Mouse (Mus musculus): ENCODE measurements around the gene Rps4x. TPM values are rescaled to one million over a fixed set of nuclear protein-coding genes. Genes with fewer than 3 reads are reported as not detected.
"Not testable (repeated sequence)": the region's sequence is repeated elsewhere in the genome, so short reads cannot be mapped to it uniquely, and the experiment has no call there.

Rps4x gene
- 1,018 and 1,051 TPM in 2 replicates for polyA plus RNA-seq (2014; fragmentation: Nextera tagmentation; extraction: Ambion mirVana)

GRCm38 (mm10) chrX:102188712-102189497 is at the start of gene Rps4x:
Gene Rps4x (minus strand): TSS chrX:102189394.
- H3K9ac ChIP-seq (replicated peaks; ENCODE audit: low read depth, low read length), result peak within 1 kb of the TSS; percentile 69
- H3K36me3 ChIP-seq (ENCODE audit: control insufficient read depth, insufficient read depth, low read length), result peaks cover 10% of the 10 kb centered on the region
- 22% methylated on average over 37 of the region's 37 CpGs for WGBS
- peak within 1 kb of the TSS; percentile 66 for H3K4me2 ChIP-seq (replicated peaks; ENCODE audit: low read depth, low read length)
- no peaks in the 10 kb centered on the region for H3K9me3 ChIP-seq (ENCODE audit: control insufficient read depth, low read depth, low read length)
- peak; percentile 89 for ATAC-seq (ENCODE audit: insufficient number of reproducible peaks, insufficient read depth, low FRiP score, low read depth)
- peak within 1 kb of the TSS; percentile 82 for H3K27ac ChIP-seq (ENCODE audit: low read length)
- no peaks in the 10 kb centered on the region for H3K27me3 ChIP-seq (ENCODE audit: control insufficient read depth, insufficient read depth, low read length)
- peak within 1 kb of the TSS; percentile 48 for H3K4me3 ChIP-seq (ENCODE audit: low read depth, low read length)
- no peaks in the 10 kb centered on the region for H3K4me1 ChIP-seq (ENCODE audit: control insufficient read depth, insufficient read depth, low read length)

GRCm38 (mm10) chrX:102219126-102219525 is 29.9 kb upstream of the Rps4x start:
- ATAC-seq (ENCODE audit: insufficient number of reproducible peaks, insufficient read depth, low FRiP score, low read depth), result no peak
- Histone ChIP-seq H3K9me3 (ENCODE audit: control insufficient read depth, low read depth, low read length) (no peaks in the 10 kb centered on the region), H3K27me3 (ENCODE audit: control insufficient read depth, insufficient read depth, low read length) (no peaks in the 10 kb centered on the region), H3K4me1 (ENCODE audit: control insufficient read depth, insufficient read depth, low read length) (no peaks in the 10 kb centered on the region), H3K36me3 (ENCODE audit: control insufficient read depth, insufficient read depth, low read length) (no peaks in the 10 kb centered on the region), H3K27ac (ENCODE audit: low read length) (no peak overlapping the region), H3K9ac (replicated peaks; ENCODE audit: low read depth, low read length) (no peak overlapping the region), H3K4me3 (ENCODE audit: low read depth, low read length) (no peak overlapping the region), H3K4me2 (replicated peaks; ENCODE audit: low read depth, low read length) (no peak overlapping the region)
- 25% methylated on average over 1 of the region's 1 CpGs for WGBS

- H3K9me3 ChIP-seq (ENCODE audit: control insufficient read depth, low read depth, low read length); H3K4me3 ChIP-seq (ENCODE audit: low read depth, low read length); H3K27me3 ChIP-seq (ENCODE audit: control insufficient read depth, insufficient read depth, low read length); H3K9ac ChIP-seq (replicated peaks; ENCODE audit: low read depth, low read length); H3K4me1 ChIP-seq (ENCODE audit: control insufficient read depth, insufficient read depth, low read length); H3K36me3 ChIP-seq (ENCODE audit: control insufficient read depth, insufficient read depth, low read length); H3K27ac ChIP-seq (ENCODE audit: low read length); H3K4me2 ChIP-seq (replicated peaks; ENCODE audit: low read depth, low read length); ATAC-seq (ENCODE audit: insufficient number of reproducible peaks, insufficient read depth, low FRiP score, low read depth): not testable (repeated sequence)
- WGBS, result 53% methylated on average over 9 of the region's 9 CpGs
These were observed 26.2 kb upstream of the Rps4x start for GRCm38 (mm10) chrX:102215356-102215755.

- Histone ChIP-seq H3K4me3 (ENCODE audit: low read depth, low read length) (no peak overlapping the region), H3K36me3 (ENCODE audit: control insufficient read depth, insufficient read depth, low read length) (peaks cover 2% of the 10 kb centered on the region; the same call in 1 of the 2 replicates), H3K9me3 (ENCODE audit: control insufficient read depth, low read depth, low read length) (no peaks in the 10 kb centered on the region), H3K4me2 (replicated peaks; ENCODE audit: low read depth, low read length) (no peak overlapping the region), H3K27ac (ENCODE audit: low read length) (no peak overlapping the region), H3K4me1 (ENCODE audit: control insufficient read depth, insufficient read depth, low read length) (no peaks in the 10 kb centered on the region), H3K27me3 (ENCODE audit: control insufficient read depth, insufficient read depth, low read length) (no peaks in the 10 kb centered on the region), H3K9ac (replicated peaks; ENCODE audit: low read depth, low read length) (no peak overlapping the region)
- ATAC-seq (ENCODE audit: insufficient number of reproducible peaks, insufficient read depth, low FRiP score, low read depth), result no peak
- WGBS, result 65% methylated on average over 1 of the region's 1 CpGs
These were observed 1.6 kb upstream of the Rps4x start for GRCm38 (mm10) chrX:102190840-102191239.

GRCm38 (mm10) chrX:102189581-102189980 is 387 bp upstream of the Rps4x start:
- 49% methylated on average over 5 of the region's 5 CpGs for WGBS
- no peaks in the 10 kb centered on the region for H3K27me3 ChIP-seq (ENCODE audit: control insufficient read depth, insufficient read depth, low read length)
- H3K36me3 ChIP-seq (ENCODE audit: control insufficient read depth, insufficient read depth, low read length), result peaks cover 6% of the 10 kb centered on the region
- H3K9me3 ChIP-seq (ENCODE audit: control insufficient read depth, low read depth, low read length), result no peaks in the 10 kb centered on the region
- no peak overlapping the region for H3K27ac ChIP-seq (ENCODE audit: low read length)
- no peak overlapping the region for H3K9ac ChIP-seq (replicated peaks; ENCODE audit: low read depth, low read length)
- no peaks in the 10 kb centered on the region for H3K4me1 ChIP-seq (ENCODE audit: control insufficient read depth, insufficient read depth, low read length)
- no peak for ATAC-seq (ENCODE audit: insufficient number of reproducible peaks, insufficient read depth, low FRiP score, low read depth)
- no peak overlapping the region for H3K4me2 ChIP-seq (replicated peaks; ENCODE audit: low read depth, low read length)
- no peak overlapping the region; the same call in 1 of the 2 replicates for H3K4me3 ChIP-seq (ENCODE audit: low read depth, low read length)

- ATAC-seq (ENCODE audit: insufficient number of reproducible peaks, insufficient read depth, low FRiP score, low read depth), result no peak
- WGBS, result 39% methylated on average over 11 of the region's 11 CpGs
- Histone ChIP-seq H3K27me3 (ENCODE audit: control insufficient read depth, insufficient read depth, low read length) (no peaks in the 10 kb centered on the region), H3K9ac (replicated peaks; ENCODE audit: low read depth, low read length) (no peak overlapping the region; the same call in 1 of the 2 replicates), H3K4me1 (ENCODE audit: control insufficient read depth, insufficient read depth, low read length) (no peaks in the 10 kb centered on the region), H3K9me3 (ENCODE audit: control insufficient read depth, low read depth, low read length) (no peaks in the 10 kb centered on the region), H3K27ac (ENCODE audit: low read length) (no peak overlapping the region), H3K4me3 (ENCODE audit: low read depth, low read length) (peak overlapping the region; percentile 48), H3K4me2 (replicated peaks; ENCODE audit: low read depth, low read length) (peak overlapping the region; percentile 66), H3K36me3 (ENCODE audit: control insufficient read depth, insufficient read depth, low read length) (peaks cover 15% of the 10 kb centered on the region)
These were observed 2.0 kb downstream of the Rps4x start for GRCm38 (mm10) chrX:102187023-102187699.

GRCm38 (mm10) chrX:102182575-102182974 is 6.6 kb downstream of the Rps4x start:
- ATAC-seq (ENCODE audit: insufficient number of reproducible peaks, insufficient read depth, low FRiP score, low read depth), result no peak
- H3K27me3 ChIP-seq (ENCODE audit: control insufficient read depth, insufficient read depth, low read length), result no peaks in the 10 kb centered on the region
- no peaks in the 10 kb centered on the region for H3K4me1 ChIP-seq (ENCODE audit: control insufficient read depth, insufficient read depth, low read length)
- peaks cover 15% of the 10 kb centered on the region for H3K36me3 ChIP-seq (ENCODE audit: control insufficient read depth, insufficient read depth, low read length)
- H3K9me3 ChIP-seq (ENCODE audit: control insufficient read depth, low read depth, low read length), result no peaks in the 10 kb centered on the region
- no peak overlapping the region for H3K9ac ChIP-seq (replicated peaks; ENCODE audit: low read depth, low read length)
- H3K4me2 ChIP-seq (replicated peaks; ENCODE audit: low read depth, low read length), result no peak overlapping the region
- no peak overlapping the region for H3K4me3 ChIP-seq (ENCODE audit: low read depth, low read length)
- H3K27ac ChIP-seq (ENCODE audit: low read length), result no peak overlapping the region

GRCm38 (mm10) chrX:102175538-102176287 is 13.5 kb downstream of the Rps4x start:
- Histone ChIP-seq H3K9me3 (ENCODE audit: control insufficient read depth, low read depth, low read length) (no peaks in the 10 kb centered on the region), H3K27me3 (ENCODE audit: control insufficient read depth, insufficient read depth, low read length) (no peaks in the 10 kb centered on the region), H3K27ac (ENCODE audit: low read length) (no peak overlapping the region), H3K36me3 (ENCODE audit: control insufficient read depth, insufficient read depth, low read length) (no peaks in the 10 kb centered on the region), H3K4me3 (ENCODE audit: low read depth, low read length) (no peak overlapping the region), H3K4me1 (ENCODE audit: control insufficient read depth, insufficient read depth, low read length) (no peaks in the 10 kb centered on the region), H3K9ac (replicated peaks; ENCODE audit: low read depth, low read length) (no peak overlapping the region), H3K4me2 (replicated peaks; ENCODE audit: low read depth, low read length) (no peak overlapping the region)
- no peak for ATAC-seq (ENCODE audit: insufficient number of reproducible peaks, insufficient read depth, low FRiP score, low read depth)
- WGBS, result 86% methylated on average over 5 of the region's 5 CpGs

All from stomach, embryonic 14.5 days (tissue).